Mouse (Mus musculus): ENCODE measurements around the gene Ryr2.
"Not testable (repeated sequence)": the region's sequence is repeated elsewhere in the genome, so short reads cannot be mapped to it uniquely, and the experiment has no call there.

Gene Ryr2

GRCm38 (mm10) chr13:12106662-12107632, at the start of gene Ryr2:
Gene Ryr2 (minus strand): TSS chr13:12106945.
- peak; percentile 88 for DNase-seq

GRCm38 (mm10) chr13:12153922-12154321, 47.2 kb upstream of the Ryr2 start:
- no peak for DNase-seq

GRCm38 (mm10) chr13:12146918-12147507, 40.3 kb upstream of the Ryr2 start:
- no peak for DNase-seq

- DNase-seq, result no peak
These were observed 39.7 kb upstream of the Ryr2 start for GRCm38 (mm10) chr13:12146402-12146801.

- DNase-seq, result no peak
These were observed 36.6 kb upstream of the Ryr2 start for GRCm38 (mm10) chr13:12143347-12143746.

GRCm38 (mm10) chr13:12136461-12136860, 29.7 kb upstream of the Ryr2 start:
- DNase-seq, result not testable (repeated sequence)

- DNase-seq, result no peak
These were observed 26.8 kb upstream of the Ryr2 start for GRCm38 (mm10) chr13:12133549-12133948.

GRCm38 (mm10) chr13:12132160-12132710, 25.5 kb upstream of the Ryr2 start:
- DNase-seq, result no peak

- DNase-seq, result no peak
These were observed 22.4 kb upstream of the Ryr2 start for GRCm38 (mm10) chr13:12129121-12129520.

- DNase-seq, result no peak
These were observed 19.4 kb upstream of the Ryr2 start for GRCm38 (mm10) chr13:12126099-12126498.

- DNase-seq, result peak; percentile 85
These were observed 18.3 kb upstream of the Ryr2 start for GRCm38 (mm10) chr13:12124940-12125540.

GRCm38 (mm10) chr13:12115551-12115950, 8.8 kb upstream of the Ryr2 start:
- DNase-seq, result no peak

GRCm38 (mm10) chr13:12114816-12115215, 8.1 kb upstream of the Ryr2 start:
- DNase-seq, result no peak

GRCm38 (mm10) chr13:12108955-12109354, 2.2 kb upstream of the Ryr2 start:
- no peak for DNase-seq

GRCm38 (mm10) chr13:12105830-12106628, 716 bp downstream of the Ryr2 start:
- DNase-seq, result peak; percentile 68

GRCm38 (mm10) chr13:12105231-12105829, 1.4 kb downstream of the Ryr2 start:
- DNase-seq, result peak; percentile 35

GRCm38 (mm10) chr13:12104318-12104717, 2.4 kb downstream of the Ryr2 start:
- DNase-seq, result no peak

- DNase-seq, result peak; percentile 41
These were observed 3.7 kb downstream of the Ryr2 start for GRCm38 (mm10) chr13:12103017-12103416.

GRCm38 (mm10) chr13:12099446-12099845, 7.3 kb downstream of the Ryr2 start:
- DNase-seq, result no peak

- DNase-seq, result no peak
These were observed 7.8 kb downstream of the Ryr2 start for GRCm38 (mm10) chr13:12098981-12099380.

GRCm38 (mm10) chr13:12096382-12096932, 10.3 kb downstream of the Ryr2 start:
- DNase-seq, result no peak

GRCm38 (mm10) chr13:12094569-12094968, 12.2 kb downstream of the Ryr2 start:
- DNase-seq, result no peak

Data from cerebellum, adult 11 months (tissue).